Mouse (Mus musculus) brain, embryonic 14.5 days (tissue): ENCODE results near the gene Nhp2. TPM values are rescaled to one million over a fixed set of nuclear protein-coding genes. Genes with fewer than 3 reads are reported as not detected.

Experiments used
- DNase-seq: peaks from one replicate; pipeline ENCODE4 v3.0.0-alpha.2; 2011; ENCODE audit warnings: low read depth
- CTCF ChIP-seq: fragments of 200-500 bp; IDR thresholded peaks from 2 replicates; pipeline ENCODE4 v1.5.1; 2012; ENCODE audit warnings: inconsistent platforms, mild to moderate bottlenecking, moderate library complexity, borderline replicate concordance; ENCODE audit not compliant: insufficient read depth, insufficient read length; ENCODE audit errors: extremely low read depth
- POLR2A ChIP-seq: fragments of 200-500 bp; IDR thresholded peaks from 2 replicates; pipeline ENCODE4 v1.6.1; 2012; ENCODE audit warnings: mild to moderate bottlenecking, inconsistent platforms, borderline replicate concordance; ENCODE audit not compliant: poor library complexity, insufficient read depth, insufficient read length, severe bottlenecking; ENCODE audit errors: extremely low read depth
- polyA plus RNA-seq: library from polyadenylated mRNA; depleted of rRNA; stranded (reverse); fragments of >200 nt; gene quantifications from 2 replicates; pipeline ENCODE4 v1.2.3, GENCODE M21; 2012

Nhp2 gene
- polyA plus RNA-seq, 1 experiment, result 69.2 TPM

GRCm38 (mm10) chr11:51590002-51590401 is 29.5 kb upstream of the Nhp2 start:
- DNase-seq, result no peak
- TF ChIP-seq POLR2A, result no peak
- TF ChIP-seq CTCF, result no peak

- TF ChIP-seq CTCF, result no peak
- no peak for TF ChIP-seq POLR2A
- no peak for DNase-seq
Observed at GRCm38 (mm10) chr11:51591168-51591567, 28.4 kb upstream of the Nhp2 start.

- TF ChIP-seq POLR2A (no peak), CTCF (no peak)
- DNase-seq, result no peak
Observed at GRCm38 (mm10) chr11:51591915-51592314, 27.6 kb upstream of the Nhp2 start.

GRCm38 (mm10) chr11:51593368-51593767 is 26.2 kb upstream of the Nhp2 start:
- TF ChIP-seq CTCF, result no peak
- no peak for TF ChIP-seq POLR2A
- no peak for DNase-seq

- no peak for TF ChIP-seq CTCF
- TF ChIP-seq POLR2A, result no peak
- no peak for DNase-seq
Observed at GRCm38 (mm10) chr11:51593849-51594248, 25.7 kb upstream of the Nhp2 start.

- no peak for DNase-seq
- TF ChIP-seq POLR2A (no peak), CTCF (no peak)
Observed at GRCm38 (mm10) chr11:51594715-51595350, 24.7 kb upstream of the Nhp2 start.

GRCm38 (mm10) chr11:51595459-51596083 is 24.0 kb upstream of the Nhp2 start:
- DNase-seq, result no peak
- TF ChIP-seq CTCF (no peak), POLR2A (no peak)

GRCm38 (mm10) chr11:51597553-51597952 is 22.0 kb upstream of the Nhp2 start:
- TF ChIP-seq CTCF, result no peak
- TF ChIP-seq POLR2A, result no peak
- no peak for DNase-seq

GRCm38 (mm10) chr11:51602253-51602652 is 17.3 kb upstream of the Nhp2 start:
- no peak for DNase-seq
- TF ChIP-seq CTCF, result no peak

- peak; percentile 90 for DNase-seq
- TF ChIP-seq CTCF (no peak), POLR2A (0 out of 2 replicates have a peak, but pooled peaks have one; percentile 40)
Observed at GRCm38 (mm10) chr11:51605602-51606446, 13.7 kb upstream of the Nhp2 start.

GRCm38 (mm10) chr11:51606447-51607095 is 13.0 kb upstream of the Nhp2 start, which contains the start of gene Hnrnpab:
Gene Hnrnpab (minus strand): TSS chr11:51606847.
- TF ChIP-seq CTCF, result no peak
- TF ChIP-seq POLR2A, result peak; percentile 99
- DNase-seq, result peak; percentile 99
